Mouse (Mus musculus): ENCODE results near the gene Usp30. TPM values are rescaled to one million over a fixed set of nuclear protein-coding genes. Genes with fewer than 3 reads are reported as not detected.
A peak's percentile ranks its signal among the peaks of the same experiment; 100 is the strongest.

The Usp30 gene
- polyA plus RNA-seq, 1 experiment from 2014 or later = 12.9 TPM

GRCm38 (mm10) chr5:114106391-114106935 is 41.2 kb downstream of the Usp30 start:
- no peak for DNase-seq (ENCODE audit: low spot score)
- 85% methylated on average over 16 of the region's 16 CpGs for WGBS
- H3K36me3 ChIP-seq (replicated peaks) = peaks cover 94% of the 10 kb centered on the region

GRCm38 (mm10) chr5:114113334-114113733 is 48.1 kb downstream of the Usp30 start:
- DNase-seq (ENCODE audit: low spot score) = no peak
- 84% methylated on average over 6 of the region's 6 CpGs for whole genome bisulfite sequencing
- no peaks in the 10 kb centered on the region for H3K27me3 ChIP-seq (replicated peaks; ENCODE audit: low read depth, poor library complexity, severe bottlenecking)
- no peaks in the 10 kb centered on the region for H3K9me3 ChIP-seq
- H3K4me1 ChIP-seq = no peaks in the 10 kb centered on the region
- H3K36me3 ChIP-seq (replicated peaks) = peaks cover 100% of the 10 kb centered on the region
- H3K27ac ChIP-seq (replicated peaks) = no peak overlapping the region
- no peak overlapping the region for H3K4me3 ChIP-seq

More at GRCm38 (mm10) chr5:114106391-114106935, 41.2 kb downstream of the Usp30 start:
- Histone ChIP-seq H3K27ac (replicated peaks) (no peak overlapping the region), H3K4me3 (no peak overlapping the region), H3K4me1 (no peaks in the 10 kb centered on the region; the same call in 1 of the 2 replicates), H3K27me3 (replicated peaks; ENCODE audit: low read depth, poor library complexity, severe bottlenecking) (no peaks in the 10 kb centered on the region), H3K9me3 (no peaks in the 10 kb centered on the region)

- Histone ChIP-seq H3K9me3 (no peaks in the 10 kb centered on the region), H3K4me1 (no peaks in the 10 kb centered on the region), H3K36me3 (replicated peaks) (peaks cover 100% of the 10 kb centered on the region), H3K4me3 (no peak overlapping the region), H3K27me3 (replicated peaks; ENCODE audit: low read depth, poor library complexity, severe bottlenecking) (no peaks in the 10 kb centered on the region), H3K27ac (replicated peaks) (no peak overlapping the region)
- 88% methylated on average over 5 of the region's 5 CpGs for WGBS
- DNase-seq (ENCODE audit: low spot score) = no peak
Measured at GRCm38 (mm10) chr5:114115030-114115429, 49.8 kb downstream of the Usp30 start.

- Histone ChIP-seq H3K36me3 (replicated peaks) (peaks cover 100% of the 10 kb centered on the region), H3K4me3 (no peak overlapping the region), H3K27ac (replicated peaks) (no peak overlapping the region), H3K9me3 (no peaks in the 10 kb centered on the region), H3K27me3 (replicated peaks; ENCODE audit: low read depth, poor library complexity, severe bottlenecking) (no peaks in the 10 kb centered on the region), H3K4me1 (0 out of 2 replicates have a peak, but pooled peaks cover 2% of the 10 kb centered on the region)
- DNase-seq (ENCODE audit: low spot score) = no peak
- 87% methylated on average over 7 of the region's 7 CpGs for WGBS
Measured at GRCm38 (mm10) chr5:114116586-114116985, 51.3 kb downstream of the Usp30 start.

- Histone ChIP-seq H3K36me3 (replicated peaks) (peaks cover 100% of the 10 kb centered on the region), H3K27me3 (replicated peaks; ENCODE audit: low read depth, poor library complexity, severe bottlenecking) (no peaks in the 10 kb centered on the region), H3K4me3 (no peak overlapping the region), H3K4me1 (0 out of 2 replicates have a peak, but pooled peaks cover 2% of the 10 kb centered on the region), H3K9me3 (no peaks in the 10 kb centered on the region), H3K27ac (replicated peaks) (no peak overlapping the region)
- DNase-seq (ENCODE audit: low spot score) = no peak
- WGBS = 83% methylated on average over 4 of the region's 4 CpGs
Measured at GRCm38 (mm10) chr5:114119806-114120205, 54.5 kb downstream of the Usp30 start.

- 88% methylated on average over 3 of the region's 3 CpGs for WGBS
- no peak overlapping the region for H3K27ac ChIP-seq (replicated peaks)
- H3K4me3 ChIP-seq = no peak overlapping the region
- peaks cover 25% of the 10 kb centered on the region for H3K4me1 ChIP-seq
- no peaks in the 10 kb centered on the region for H3K9me3 ChIP-seq
- no peaks in the 10 kb centered on the region for H3K27me3 ChIP-seq (replicated peaks; ENCODE audit: low read depth, poor library complexity, severe bottlenecking)
- DNase-seq (ENCODE audit: low spot score) = no peak
- H3K36me3 ChIP-seq (replicated peaks) = peaks cover 52% of the 10 kb centered on the region
Measured at GRCm38 (mm10) chr5:114126008-114126407, 60.7 kb downstream of the Usp30 start.

GRCm38 (mm10) chr5:114126499-114127244 is 61.4 kb downstream of the Usp30 start:
- Histone ChIP-seq H3K4me1 (peaks cover 32% of the 10 kb centered on the region), H3K27ac (replicated peaks) (no peak overlapping the region; the same call in 1 of the 2 replicates), H3K9me3 (no peaks in the 10 kb centered on the region), H3K4me3 (peak overlapping the region; percentile 78), H3K27me3 (replicated peaks; ENCODE audit: low read depth, poor library complexity, severe bottlenecking) (no peaks in the 10 kb centered on the region), H3K36me3 (replicated peaks) (peaks cover 46% of the 10 kb centered on the region)
- WGBS = 84% methylated on average over 7 of the region's 7 CpGs
- DNase-seq (ENCODE audit: low spot score) = no peak

- Histone ChIP-seq H3K27ac (replicated peaks) (peak within 1 kb of the TSS; percentile 93), H3K36me3 (replicated peaks) (peaks cover 39% of the 10 kb centered on the region), H3K27me3 (replicated peaks; ENCODE audit: low read depth, poor library complexity, severe bottlenecking) (no peaks in the 10 kb centered on the region), H3K9me3 (no peaks in the 10 kb centered on the region), H3K4me3 (peak within 1 kb of the TSS; percentile 78), H3K4me1 (peaks cover 42% of the 10 kb centered on the region)
- WGBS = under 1% methylated on average over 69 of the region's 69 CpGs
- peak; percentile 95 for DNase-seq (ENCODE audit: low spot score)
Measured at GRCm38 (mm10) chr5:114127374-114128349, 62.4 kb downstream of the Usp30 start, which contains the start of gene Alkbh2. Alkbh2 (minus strand) TSS chr5:114128218.

GRCm38 (mm10) chr5:114129550-114130210 is 64.4 kb downstream of the Usp30 start:
- DNase-seq (ENCODE audit: low spot score) = no peak
- WGBS = 83% methylated on average over 15 of the region's 15 CpGs
- H3K27ac ChIP-seq (replicated peaks) = no peak overlapping the region

GRCm38 (mm10) chr5:114130211-114130605 is 64.9 kb downstream of the Usp30 start, which contains the start of gene Ung:
Ung (plus strand) TSS chr5:114130386.
- Histone ChIP-seq H3K27ac (replicated peaks) (peak within 1 kb of the TSS; percentile 81), H3K27me3 (replicated peaks; ENCODE audit: low read depth, poor library complexity, severe bottlenecking) (no peaks in the 10 kb centered on the region), H3K36me3 (replicated peaks) (peaks cover 39% of the 10 kb centered on the region), H3K9me3 (no peaks in the 10 kb centered on the region), H3K4me1 (peaks cover 62% of the 10 kb centered on the region), H3K4me3 (peak within 1 kb of the TSS; percentile 82)
- peak; percentile 89 for DNase-seq (ENCODE audit: low spot score)
- WGBS = under 1% methylated on average over 29 of the region's 29 CpGs

More at GRCm38 (mm10) chr5:114129550-114130210, 64.4 kb downstream of the Usp30 start:
- H3K27me3 ChIP-seq (replicated peaks; ENCODE audit: low read depth, poor library complexity, severe bottlenecking) = no peaks in the 10 kb centered on the region
- peak overlapping the region; percentile 82 for H3K4me3 ChIP-seq
- H3K4me1 ChIP-seq = peaks cover 62% of the 10 kb centered on the region
- H3K36me3 ChIP-seq (replicated peaks) = peaks cover 39% of the 10 kb centered on the region
- no peaks in the 10 kb centered on the region for H3K9me3 ChIP-seq

- DNase-seq (ENCODE audit: low spot score) = peak; percentile 95
- WGBS = under 1% methylated on average over 87 of the region's 87 CpGs
- Histone ChIP-seq H3K27ac (replicated peaks) (peak overlapping the region; percentile 81), H3K27me3 (replicated peaks; ENCODE audit: low read depth, poor library complexity, severe bottlenecking) (no peaks in the 10 kb centered on the region), H3K9me3 (no peaks in the 10 kb centered on the region), H3K4me1 (peaks cover 62% of the 10 kb centered on the region), H3K36me3 (replicated peaks) (peaks cover 39% of the 10 kb centered on the region), H3K4me3 (peak overlapping the region; percentile 82)
Measured at GRCm38 (mm10) chr5:114130698-114131520, 65.6 kb downstream of the Usp30 start.
